Mouse (Mus musculus) central nervous system, embryonic 14 days (tissue): ENCODE data around the gene Taok1. TPM values are rescaled to one million over a fixed set of nuclear protein-coding genes. Genes with fewer than 3 reads are reported as not detected.

Source experiments
- polyA plus RNA-seq: library from polyadenylated mRNA; depleted of rRNA; stranded (reverse); fragments of >200 nt; gene quantifications from 2 replicates; pipeline ENCODE4 v1.2.3, GENCODE M21; 2012; rRNA removed

Taok1 gene
- 19.0 and 21.7 TPM in 2 replicates for polyA plus RNA-seq

GRCm38 (mm10) chr11:77607538-77608455 lies at the start of gene Taok1:
Taok1 (minus strand) TSS chr11:77607815.

DNA sequence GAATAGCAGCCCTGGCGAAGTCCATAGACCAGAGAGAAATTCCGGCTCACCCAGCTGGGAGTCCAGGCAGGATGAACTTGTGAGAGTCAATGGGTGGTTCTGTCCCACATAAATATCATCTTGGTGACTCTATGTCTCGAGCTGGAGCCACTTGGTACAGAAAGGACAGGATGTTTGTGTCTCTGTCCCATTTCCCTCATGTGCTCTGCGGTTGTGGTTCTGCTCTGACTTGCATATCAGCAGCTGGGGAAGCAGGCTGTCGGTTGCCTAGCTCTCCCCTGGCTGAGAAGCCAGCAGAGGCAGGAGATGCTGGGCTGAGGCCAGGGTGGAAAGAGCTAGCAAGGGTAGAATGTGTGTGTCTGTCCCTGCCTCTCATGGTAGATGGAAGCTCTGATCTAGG lies 88.6 kb downstream of the Taok1 start, which contains the start of gene Gm10392:
Gm10392 (minus strand) TSS at position 156 of the 400 bp plus-strand sequence.

DNA sequence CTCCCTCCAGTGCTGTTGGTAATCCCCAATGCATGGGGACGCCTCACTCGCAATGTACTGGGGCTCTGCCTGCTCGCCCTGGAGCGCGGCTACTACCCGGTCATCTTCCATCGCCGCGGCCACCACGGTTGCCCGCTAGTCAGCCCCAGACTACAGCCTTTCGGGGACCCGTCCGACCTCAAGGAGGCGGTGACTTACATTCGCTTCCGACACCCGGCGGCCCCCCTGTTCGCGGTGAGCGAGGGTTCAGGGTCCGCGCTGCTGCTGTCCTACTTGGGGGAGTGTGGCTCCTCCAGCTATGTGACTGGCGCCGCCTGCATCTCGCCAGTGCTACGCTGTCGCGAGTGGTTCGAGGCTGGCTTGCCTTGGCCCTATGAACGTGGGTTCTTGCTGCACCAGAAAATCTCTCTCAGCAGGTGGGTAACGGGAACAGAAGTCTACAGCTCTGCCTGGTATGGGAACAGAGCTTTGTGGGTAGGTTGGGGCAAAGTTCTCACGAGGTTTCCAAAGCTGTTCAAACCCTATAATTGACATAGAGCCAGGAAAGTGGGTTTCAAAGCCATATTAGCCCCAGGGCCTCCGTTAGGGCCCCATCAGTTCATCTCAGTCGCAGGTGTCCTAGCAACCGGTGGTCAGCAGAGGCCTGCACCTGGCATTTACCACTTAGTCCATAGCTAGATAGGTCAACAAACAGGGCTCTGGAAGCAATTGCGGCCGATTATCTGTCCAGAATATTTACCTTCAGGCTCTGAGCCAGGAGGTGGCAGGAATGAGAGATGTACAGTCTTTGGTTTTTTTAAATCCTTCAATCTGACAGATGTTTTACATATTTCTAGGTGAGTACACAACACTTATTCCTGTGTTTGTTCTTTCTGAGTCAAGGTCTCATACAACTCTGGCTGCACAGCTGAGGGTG lies 91.7 kb downstream of the Taok1 start, which contains the start of gene Trp53i13:
Trp53i13 (minus strand) TSS at position 344 of the 916 bp plus-strand sequence.

DNA sequence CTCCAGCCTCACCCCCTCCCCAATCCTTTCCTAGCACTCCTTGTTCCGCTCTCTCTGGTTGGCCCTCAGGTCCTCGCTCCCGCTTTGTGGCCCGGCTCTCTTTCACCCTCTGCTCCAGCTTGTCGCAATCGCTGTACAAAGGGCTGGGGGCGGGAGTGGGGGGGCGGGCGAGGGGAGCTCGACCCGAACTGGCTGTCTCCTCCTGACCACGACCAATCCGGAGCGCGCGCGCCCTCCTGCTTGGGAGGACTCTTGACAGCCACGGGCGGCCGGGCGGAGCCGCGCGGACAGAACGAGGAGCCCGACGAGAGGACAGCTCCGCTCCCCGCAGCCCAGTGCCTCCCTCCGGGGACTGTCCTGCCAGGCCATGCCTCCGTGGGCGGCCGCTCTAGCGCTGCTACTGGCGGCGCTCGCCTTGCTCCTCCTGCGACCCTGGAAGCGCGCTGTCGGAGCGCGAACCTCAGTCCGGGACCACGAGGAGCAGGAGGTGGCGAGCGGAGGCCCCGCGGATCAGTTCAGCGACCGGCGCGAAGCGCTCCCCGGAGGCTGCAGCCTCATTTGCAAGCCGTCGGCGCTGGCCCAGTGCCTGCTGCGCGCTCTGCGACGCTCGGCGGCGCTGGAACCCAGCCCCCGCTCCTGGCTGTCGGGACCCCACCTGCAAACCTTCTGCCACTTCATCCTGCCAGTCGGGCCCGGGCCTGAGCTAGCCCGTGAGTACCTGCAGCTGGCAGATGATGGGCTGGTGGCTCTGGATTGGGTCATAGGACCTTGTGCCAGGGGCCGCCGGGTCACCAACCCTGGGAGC lies 92.6 kb downstream of the Taok1 start, which contains the start of gene Abhd15:
Abhd15 (plus strand) TSS at position 290 of the 805 bp plus-strand sequence.

DNA sequence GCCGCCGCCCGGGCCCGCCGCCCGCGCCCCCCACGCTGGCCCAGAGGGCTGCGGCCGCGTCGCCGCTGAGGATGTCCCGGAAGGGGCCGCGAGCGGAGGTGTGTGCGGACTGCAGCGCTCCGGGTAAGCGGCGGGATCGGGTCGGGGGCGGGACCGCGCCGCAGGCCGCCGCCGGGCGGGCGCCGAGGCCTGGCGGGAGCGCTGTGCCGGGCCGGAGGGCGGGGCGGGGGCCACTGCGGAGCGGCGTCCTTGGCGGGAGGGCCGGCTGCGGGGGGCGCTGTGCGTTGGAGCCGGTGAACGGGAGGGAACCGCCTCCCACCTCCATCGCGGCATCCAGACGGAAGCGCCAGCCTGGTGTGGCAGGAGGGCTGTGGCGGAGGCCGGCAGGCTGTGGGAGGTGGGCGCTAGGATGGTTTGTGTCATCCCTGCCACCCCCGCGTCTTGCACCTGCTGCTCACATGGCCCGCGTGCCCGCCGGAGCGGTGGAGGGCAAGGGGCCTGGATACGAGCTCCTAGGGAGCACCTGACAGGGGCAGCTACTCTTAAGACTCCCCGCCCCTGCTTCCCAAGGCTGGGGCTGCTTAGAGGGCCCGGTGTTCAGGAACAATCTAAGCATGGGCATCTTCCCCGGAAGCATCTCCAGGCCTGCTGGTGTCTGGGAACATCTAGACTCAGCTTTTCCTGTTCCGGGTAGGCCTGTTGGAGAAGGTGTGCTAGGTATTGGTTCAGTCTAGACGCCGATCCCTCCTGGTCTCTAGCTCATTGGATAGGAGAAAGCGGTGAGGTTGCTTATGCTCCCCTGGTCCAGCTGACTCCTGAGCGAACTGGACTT lies 113.9 kb downstream of the Taok1 start, which contains the start of gene Git1:
Git1 (plus strand) TSS at position 51 of the 832 bp plus-strand sequence.

GRCm38 (mm10) chr11:77489591-77490235 lies 117.9 kb downstream of the Taok1 start, which contains the start of gene Ankrd13b:
Ankrd13b (minus strand) TSS chr11:77489678.

Other genes with a start within 250 kb of the Taok1 start
- gene Coro6, start 145.4 kb downstream of the Taok1 start, polyA plus RNA-seq = 1.5 and 2.7 TPM in 2 replicates
- 247 and 265 TPM in 2 replicates for gene Ankrd13b, start 118.1 kb downstream of the Taok1 start, polyA plus RNA-seq
- 81.5 and 84.9 TPM in 2 replicates for gene Git1, start 114.3 kb downstream of the Taok1 start, polyA plus RNA-seq
- gene Abhd15, start 92.7 kb downstream of the Taok1 start, polyA plus RNA-seq = 0.43 and 0.55 TPM in 2 replicates
- gene Trp53i13, start 91.8 kb downstream of the Taok1 start, polyA plus RNA-seq = 14.1 and 20.4 TPM in 2 replicates
- not detected in 2 replicates for gene Gm10392, start 88.6 kb downstream of the Taok1 start, polyA plus RNA-seq
- 15.4 and 16.1 TPM in 2 replicates for gene Nufip2, start 78.3 kb upstream of the Taok1 start, polyA plus RNA-seq
- 0.26 TPM in 1 of 2 replicates, not detected in the other for gene Cryba1, start 117.5 kb upstream of the Taok1 start, polyA plus RNA-seq
- 38.3 and 43.1 TPM in 2 replicates for gene Myo18a, start 155.4 kb upstream of the Taok1 start, polyA plus RNA-seq
- gene Gm10277, start 179.9 kb upstream of the Taok1 start, polyA plus RNA-seq = not detected in 2 replicates